Mouse (Mus musculus) thymus, postnatal 4 days (tissue): ENCODE measurements around the gene Gipc3.

Source experiments
- DNase-seq: peaks from one replicate; pipeline ENCODE4 v3.0.0; 2021

Gipc3 gene

DNA sequence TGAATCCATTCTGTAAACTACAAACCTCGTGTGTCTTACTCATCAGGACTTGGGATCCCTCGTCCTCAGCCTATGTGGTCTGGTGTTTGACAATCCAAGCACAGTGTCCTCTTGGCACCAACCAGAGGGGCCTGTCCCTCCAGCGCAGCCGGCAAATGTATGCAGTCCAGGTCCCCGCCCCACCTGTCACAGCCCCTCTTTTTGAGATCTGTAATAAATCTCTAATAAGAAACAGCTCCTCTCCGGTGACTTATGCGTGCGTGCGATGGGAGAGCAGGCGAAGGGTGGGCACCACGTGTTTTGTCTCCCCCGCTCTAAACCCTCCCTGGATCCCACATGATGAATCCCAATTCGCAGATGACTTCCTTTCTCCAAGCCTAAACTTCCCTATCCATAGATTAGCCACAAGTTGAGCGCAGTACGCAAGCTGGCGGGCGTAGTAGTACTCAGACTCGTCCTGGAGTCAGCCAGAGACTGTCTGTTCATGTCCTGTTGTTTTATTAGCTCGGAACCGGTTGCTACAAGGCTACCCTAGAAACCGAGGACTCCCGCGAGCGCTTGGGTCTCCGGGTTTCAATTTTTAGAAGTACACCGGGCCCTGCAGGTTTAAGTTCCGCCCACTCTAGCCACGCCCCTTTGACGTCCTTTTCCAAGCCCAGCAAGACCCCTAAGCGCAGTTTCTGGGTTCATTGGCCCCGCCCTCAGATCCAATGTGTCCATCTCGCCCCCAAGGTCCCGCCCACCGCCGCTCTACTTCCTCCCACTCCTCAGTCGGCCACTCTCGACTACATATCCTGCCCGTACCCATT is 23.1 kb downstream of the Gipc3 start:
- DNase-seq: peak; percentile 98

DNA sequence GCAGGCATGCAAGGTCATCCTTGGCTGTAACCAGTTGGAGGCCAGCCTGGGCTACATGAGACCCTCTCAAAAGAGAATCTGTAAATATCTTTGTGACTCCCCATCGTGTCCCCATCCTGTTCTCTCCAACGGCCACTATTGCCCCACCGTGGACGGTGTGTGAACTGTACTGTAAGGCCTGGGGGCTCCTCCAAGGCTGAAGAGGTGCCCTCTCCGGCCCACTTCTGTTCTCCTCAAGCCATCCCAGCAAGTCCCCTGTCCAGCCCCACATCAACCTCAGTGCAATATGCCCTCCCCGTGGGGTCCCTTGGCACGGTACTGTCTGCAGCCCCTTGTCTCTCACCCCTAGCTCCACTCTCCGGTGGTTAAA is 23.8 kb downstream of the Gipc3 start:
- peak; percentile 65 for DNase-seq

DNA sequence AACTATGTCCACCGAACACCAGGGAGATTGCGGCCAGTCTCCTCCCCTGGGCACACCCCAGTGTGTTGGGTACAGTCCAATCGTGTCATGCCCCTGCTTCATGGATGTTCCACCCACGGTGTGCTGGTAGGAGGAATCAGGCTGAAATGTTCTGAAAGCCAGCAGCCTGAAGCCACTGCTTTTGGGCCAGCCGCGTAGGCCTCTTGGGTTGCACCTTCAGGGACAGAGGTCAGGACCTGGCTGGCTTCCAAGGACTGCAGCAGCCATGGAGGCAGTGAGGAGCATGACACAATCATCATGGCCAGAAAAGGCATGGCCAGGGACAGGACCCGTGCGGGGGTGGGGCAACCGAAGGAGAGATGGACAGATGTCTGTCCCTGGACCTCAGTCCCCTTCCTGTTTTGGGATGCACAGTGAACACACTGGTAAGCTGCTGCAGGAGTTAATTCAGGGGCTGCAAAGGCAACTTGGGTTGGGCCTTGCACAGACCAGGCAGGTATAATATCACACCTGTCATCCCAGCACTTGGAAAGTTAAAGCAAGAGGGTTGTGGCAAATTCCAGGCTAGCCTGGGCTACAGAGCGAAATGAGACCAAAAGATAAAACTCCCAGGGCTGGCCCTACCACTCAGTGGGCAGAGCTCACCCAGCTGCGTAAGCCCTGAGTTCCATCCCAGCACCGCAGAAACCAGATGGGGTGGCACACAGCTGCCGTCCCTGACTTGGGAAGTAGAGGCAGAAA is 24.3 kb downstream of the Gipc3 start:
- DNase-seq: peak; percentile 61

DNA sequence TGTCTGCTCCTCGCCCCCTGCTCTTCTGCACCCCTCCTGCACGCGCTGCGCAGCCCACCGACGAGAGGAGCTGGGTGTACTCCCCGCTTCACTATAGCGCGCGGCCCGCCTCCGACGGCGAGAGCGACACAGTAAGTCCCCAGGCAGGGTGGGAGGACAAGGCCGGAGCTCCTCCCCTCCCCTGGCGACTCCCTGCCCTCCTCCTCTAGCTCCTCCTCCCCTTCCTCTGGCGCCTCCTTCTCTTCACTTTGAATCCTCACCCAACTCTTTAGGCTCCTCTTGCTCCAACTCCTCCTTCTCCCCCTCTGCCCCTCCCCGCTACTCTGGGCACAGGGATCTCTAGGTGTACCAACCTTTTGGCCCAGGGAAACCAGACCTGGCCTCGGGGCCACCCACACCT is 25.8 kb downstream of the Gipc3 start:
- peak; percentile 60 for DNase-seq

DNA sequence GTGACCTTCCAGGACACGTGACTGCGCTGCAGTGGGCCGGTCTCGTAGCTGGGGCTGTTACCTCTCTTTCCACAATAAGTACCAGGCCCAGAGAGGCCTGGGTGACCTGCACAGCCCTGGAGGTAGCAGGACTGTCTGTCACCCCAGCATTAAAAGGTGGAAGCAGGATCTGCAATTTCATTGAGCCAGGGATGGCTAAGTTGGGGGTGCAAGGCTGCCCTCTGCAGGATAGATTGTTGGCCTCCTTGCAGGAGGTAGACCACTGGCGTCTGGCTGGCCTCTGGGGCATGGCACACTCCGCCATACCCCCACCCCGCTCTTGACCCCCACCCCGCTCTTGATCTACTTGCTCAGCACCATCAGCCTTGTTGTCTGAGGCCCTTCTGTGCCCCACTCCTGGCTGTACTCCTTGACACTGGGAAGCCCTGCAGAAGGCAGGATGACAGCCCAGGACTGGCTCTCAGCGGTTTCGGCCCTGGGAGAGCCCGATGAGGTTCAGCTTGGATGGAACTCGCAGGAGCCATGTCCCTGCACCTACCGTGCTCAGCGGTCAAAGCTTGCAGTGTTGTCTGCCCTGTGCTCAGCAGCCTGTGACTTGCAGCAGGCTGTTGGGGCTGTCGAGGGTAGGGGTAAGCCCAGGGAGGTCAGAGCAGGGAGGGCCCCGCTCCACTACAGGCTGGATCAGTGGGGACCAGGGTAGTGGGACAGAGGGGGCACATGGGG is 26.6 kb downstream of the Gipc3 start:
- DNase-seq: peak; percentile 68

DNA sequence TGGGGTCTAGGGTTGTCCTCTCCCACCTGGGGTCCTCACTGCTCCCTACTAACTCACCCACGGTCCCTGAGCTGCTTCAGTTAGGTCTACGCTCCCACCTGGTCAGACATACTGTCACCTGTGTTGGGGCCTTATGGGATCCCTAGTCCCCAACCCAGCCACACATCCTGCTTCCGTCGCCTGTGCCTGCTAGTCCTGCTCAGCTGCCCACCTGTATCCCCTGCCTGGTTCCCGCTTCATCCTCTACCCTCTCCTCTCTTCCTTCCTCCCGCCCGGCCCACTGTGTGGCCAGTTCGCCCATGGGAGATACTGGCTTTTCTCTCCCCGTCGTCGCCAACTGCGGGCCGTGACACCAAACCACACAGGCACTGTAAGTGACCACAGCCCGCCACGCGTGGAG is 27.5 kb downstream of the Gipc3 start:
- no peak for DNase-seq

DNA sequence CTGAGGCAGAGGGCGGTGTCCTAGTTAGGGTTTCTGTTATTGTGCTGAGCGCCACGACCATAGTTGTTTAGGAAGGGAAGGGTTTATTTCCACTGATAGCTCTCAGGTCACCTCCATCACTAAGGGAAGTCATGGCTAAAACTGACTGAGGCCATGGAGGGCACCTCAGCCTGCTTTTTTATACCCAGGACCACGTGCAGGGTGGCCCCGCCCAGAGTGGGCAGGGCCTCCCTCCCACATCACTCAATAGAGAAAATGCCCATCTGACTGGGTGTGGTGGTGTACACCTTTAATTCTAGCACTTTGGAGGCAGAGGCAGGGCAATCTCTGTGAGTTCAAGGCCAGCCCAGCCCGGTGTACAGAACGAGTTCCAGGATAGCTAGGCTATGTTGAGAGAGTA is 28.9 kb downstream of the Gipc3 start:
- no peak for DNase-seq

DNA sequence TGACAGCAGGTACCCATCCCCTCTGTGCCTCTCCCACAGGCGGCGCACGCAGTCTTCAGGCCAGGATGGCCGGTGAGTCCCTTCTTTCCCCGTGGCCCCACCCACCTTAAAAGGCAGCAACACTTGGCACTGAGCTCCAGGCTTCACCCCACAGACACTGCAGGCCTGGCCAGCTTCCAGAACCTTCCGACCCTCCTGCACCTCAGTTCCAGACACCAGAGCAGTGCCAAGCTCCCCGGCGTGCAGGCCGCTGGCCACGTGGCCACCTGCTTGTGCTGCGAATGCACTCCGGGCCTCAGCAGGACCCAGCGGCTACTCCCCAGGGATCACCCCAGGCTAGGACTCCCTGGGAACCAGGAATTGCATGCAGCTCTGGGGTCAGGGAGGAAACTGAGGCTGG is 29.5 kb downstream of the Gipc3 start:
- DNase-seq: no peak

DNA sequence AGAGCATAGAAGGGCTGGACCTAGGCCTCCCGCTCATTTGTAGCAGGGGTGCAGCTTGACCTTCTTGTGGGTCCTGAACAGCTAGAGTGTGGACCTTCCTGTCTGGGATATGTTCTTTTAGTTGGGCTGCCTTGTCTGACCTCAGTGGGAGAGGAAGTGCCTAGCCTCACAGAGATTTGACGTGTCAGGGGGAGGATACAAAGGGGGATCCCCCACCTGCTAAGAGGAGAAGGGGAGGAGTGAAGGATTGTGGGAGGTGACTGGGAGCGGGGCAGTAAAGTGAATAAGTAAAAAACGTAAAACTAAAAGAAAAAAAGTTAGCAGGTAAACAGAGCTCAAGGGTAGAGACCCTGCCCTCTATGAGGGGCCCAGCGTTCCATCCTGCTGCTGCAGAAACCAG is 33.5 kb downstream of the Gipc3 start:
- no peak for DNase-seq

DNA sequence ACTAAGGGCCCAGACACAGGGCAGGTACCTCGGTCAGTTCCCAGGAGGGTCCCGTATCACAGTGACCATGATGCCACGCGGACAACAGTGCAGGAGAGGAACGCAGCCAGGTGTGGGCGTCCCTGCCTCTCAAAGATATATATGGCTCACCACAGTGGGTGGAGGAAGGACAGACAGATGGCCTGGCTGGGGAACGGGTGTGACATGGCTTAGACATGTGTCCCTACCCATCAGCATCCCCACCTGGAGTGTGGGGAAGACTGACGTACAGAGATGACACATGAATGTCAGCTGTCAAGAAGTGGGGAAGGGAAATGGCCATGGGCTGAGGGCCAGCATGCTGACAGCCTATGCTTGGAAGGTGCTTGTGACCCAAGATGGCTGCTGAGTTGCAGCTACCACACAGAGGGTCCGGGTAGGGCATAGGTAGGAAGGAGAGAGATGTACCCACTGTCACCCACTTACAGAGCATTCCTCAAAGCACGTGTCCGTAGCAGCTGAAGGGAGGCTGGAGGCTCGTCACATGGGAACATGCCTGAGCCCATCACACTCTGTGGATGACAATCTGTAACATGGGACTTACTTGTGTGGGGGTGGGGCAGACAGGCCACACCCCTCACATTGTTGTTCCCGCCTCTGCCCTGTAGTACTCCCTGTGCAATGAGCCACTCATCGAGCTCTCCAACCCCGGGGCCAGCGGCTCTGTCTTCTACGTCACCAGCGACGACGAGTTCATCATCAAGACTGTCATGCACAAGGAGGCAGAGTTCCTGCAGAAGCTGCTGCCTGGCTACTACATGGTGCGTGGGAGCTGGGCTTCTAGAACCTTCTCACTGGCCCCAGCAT is 36.0 kb downstream of the Gipc3 start:
- DNase-seq: no peak

DNA sequence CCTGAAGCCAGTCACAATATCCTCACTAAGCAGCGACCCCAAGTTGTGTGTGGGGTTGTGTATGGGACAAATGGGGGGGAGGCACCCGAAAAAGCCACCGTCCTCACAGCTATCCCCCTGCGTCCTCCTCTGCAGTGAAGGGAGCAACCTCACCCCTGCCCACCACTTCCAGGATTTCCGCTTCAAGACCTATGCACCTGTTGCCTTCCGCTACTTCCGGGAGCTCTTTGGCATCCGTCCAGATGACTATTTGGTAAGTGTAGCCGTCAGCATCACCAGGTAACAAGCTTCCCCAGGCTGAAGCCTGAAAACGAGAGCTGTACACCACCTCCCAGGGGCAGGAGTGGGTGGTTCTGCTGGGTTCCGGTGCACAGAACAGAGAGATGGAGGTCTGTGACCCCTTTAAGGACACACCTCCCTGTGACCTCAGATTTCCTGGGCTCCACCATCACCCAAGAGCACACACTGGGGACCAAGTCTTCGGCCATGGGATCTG is 36.8 kb downstream of the Gipc3 start:
- no peak for DNase-seq

DNA sequence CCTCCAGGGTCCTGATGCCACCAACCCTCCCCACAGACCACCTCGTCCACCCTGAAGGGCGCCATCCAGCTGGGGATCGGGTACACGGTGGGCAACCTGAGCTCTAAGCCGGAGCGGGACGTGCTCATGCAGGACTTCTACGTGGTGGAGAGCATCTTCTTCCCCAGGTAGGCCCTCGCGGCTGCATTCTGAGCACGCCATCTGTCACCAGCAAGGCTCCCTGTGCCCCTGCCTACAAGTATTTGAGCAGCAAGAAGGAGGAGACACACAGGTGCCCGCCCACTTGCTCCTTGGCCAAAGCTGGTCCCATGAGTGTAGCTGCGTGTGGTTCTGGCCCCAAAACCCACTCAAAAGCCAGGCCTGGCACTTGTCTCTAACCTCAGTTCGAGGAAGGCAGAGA is 37.4 kb downstream of the Gipc3 start:
- DNase-seq: no peak

DNA sequence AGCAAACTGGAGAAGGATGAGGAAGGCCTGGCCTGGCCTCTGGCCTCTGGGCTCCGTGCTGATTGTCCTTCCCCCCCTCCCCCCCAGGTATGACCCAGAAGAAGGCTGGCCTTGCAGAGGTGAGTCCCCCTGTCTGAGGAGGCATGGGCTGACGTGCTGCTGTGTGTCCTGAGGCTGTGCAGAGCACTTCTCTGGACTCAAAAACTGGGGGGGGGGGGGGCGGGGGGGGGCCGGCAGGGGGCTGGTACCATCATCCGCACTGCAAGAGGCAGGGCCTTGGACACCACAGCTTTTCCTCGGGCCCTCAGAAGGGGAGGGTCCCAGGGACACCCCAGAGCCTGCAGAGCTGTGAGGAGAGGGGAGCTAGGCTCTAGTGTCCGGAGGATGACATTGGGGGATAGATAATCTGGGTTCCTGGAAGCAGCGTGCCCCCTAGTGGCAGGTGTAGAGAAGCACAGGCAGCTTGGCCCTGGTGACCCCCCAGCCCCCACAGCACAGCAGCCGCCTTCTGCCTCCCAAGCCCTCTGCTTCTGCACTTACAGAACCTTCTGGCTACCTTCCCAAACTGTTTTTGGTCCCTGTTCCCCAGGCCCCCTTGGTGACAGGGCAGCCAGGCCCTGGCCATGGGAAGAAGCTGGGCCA is 38.3 kb downstream of the Gipc3 start:
- peak; percentile 83 for DNase-seq

DNA sequence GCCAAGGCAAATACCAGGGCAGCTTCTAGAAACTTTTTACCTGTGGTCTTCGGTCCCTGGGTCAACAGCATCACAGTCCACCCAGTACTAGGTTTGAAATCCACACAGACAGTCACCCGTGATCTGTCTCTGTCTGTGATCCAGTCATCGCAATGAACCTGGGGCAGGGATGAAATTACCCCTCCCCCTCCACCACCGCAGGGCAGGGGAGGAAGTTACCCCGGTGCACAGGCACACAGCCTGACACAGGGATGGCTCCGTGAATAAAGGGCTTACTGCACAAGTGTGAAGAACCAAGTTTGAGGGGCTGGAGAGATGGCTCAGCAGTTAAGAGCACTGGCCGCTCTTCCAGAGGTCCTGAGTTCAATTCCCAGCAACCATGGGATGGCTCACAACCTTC is 39.3 kb downstream of the Gipc3 start:
- peak; percentile 73 for DNase-seq

DNA sequence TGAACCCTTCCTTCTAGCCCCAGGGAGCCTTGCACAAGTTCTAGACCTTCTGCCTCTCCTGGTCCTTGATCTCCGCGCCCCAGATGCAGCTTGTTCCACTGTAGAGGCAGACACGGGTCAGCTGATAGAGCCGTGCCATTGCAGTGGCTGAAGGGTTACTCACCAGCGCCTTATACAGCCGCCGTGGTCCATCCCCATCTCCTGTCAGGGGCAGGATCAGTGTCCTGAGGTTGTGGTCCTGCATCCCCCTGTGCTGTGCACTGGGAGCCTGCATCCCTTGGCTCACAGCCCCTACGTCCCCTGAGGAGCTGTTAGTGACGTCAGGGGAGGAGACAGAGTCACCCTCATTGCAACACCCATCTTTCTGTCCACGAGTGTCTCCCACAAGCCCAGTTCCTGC is 39.8 kb downstream of the Gipc3 start:
- DNase-seq: peak; percentile 51

DNA sequence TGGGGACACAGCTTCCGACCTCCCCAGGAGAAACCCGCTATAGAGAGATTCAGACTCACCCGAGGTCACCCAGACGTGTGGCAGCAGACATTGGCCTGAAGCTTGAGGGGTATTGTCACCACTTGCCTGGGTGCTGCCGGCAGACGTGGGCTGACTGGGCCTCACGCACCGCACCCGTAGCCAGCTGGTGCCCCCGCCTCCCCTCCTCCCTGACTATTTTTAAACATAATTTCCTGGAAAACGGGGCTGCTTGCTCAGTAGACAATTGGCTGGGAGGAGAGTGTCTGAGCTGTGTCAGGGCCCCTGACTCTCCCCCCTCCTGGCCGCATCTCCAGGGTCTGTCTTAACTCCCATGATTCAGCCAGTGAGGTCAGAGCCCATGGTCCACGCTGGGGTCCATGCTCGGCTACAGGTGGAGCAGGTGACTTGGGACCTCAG is 40.3 kb downstream of the Gipc3 start:
- DNase-seq: peak; percentile 53

DNA sequence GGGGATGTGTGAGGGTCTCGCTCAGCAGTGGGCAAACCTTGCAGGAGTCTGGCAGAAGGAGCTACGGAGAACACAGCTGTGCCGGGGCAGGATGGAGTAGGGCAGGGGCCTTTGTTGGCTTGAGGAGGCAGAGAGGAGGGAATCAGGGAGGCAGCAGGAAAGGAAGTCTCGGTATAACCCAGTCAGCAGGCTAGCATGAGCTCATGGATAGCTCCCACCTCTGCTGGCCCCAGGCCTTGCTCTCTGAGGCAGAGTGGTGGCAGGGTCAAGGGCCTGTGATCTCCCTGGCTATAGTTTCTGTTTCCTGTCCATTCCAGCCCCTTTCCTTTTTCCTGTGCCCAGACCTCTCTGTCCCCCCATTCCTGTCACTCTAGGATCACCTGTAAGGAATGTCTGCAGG is 40.8 kb downstream of the Gipc3 start:
- DNase-seq: no peak

DNA sequence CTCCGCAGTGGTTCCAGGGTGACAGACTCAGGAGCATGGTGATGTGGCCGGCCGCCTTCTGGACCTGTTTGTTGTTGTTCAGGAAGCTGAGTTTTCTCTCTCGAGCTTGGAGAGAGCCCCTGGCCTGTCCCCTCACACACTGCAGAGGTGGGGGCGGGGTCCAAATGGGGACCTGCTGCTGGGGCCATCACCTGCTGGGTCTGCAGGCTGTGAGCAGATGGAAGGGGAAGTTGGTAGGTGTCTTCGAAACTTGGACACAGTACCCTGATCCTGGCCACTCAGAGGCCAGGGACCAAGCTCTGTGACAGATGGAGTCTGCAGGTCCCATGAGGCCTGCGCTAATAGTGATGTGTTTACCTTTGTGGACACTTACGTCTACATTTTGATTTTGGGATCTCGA is 41.7 kb downstream of the Gipc3 start:
- no peak for DNase-seq

DNA sequence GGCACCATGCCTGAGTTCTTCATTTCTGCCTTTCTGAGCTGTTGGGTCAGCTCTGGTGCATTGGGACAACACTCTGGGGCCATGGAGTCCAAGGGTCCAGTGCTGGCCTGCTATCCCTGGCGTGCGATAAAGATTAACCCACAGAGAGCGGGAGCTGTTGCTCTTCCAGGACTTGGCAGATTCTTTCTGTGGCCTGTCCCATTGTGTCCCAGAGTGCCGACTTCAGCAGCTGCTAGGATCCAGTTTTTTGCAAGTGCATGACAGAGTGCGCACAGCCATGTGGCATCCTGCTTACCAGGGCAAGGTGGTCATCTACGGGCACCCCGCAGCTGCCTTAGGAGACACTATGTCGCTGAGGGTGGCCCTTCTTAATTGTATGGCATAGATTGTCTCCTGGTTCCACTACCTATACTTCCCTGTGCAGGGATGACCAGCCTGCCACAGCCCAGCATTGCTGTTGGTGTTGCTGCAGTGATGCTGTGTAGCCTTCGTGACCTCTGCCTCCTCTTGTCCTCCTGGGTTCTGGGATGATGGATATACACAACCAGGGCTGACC is 42.6 kb downstream of the Gipc3 start:
- no peak for DNase-seq

DNA sequence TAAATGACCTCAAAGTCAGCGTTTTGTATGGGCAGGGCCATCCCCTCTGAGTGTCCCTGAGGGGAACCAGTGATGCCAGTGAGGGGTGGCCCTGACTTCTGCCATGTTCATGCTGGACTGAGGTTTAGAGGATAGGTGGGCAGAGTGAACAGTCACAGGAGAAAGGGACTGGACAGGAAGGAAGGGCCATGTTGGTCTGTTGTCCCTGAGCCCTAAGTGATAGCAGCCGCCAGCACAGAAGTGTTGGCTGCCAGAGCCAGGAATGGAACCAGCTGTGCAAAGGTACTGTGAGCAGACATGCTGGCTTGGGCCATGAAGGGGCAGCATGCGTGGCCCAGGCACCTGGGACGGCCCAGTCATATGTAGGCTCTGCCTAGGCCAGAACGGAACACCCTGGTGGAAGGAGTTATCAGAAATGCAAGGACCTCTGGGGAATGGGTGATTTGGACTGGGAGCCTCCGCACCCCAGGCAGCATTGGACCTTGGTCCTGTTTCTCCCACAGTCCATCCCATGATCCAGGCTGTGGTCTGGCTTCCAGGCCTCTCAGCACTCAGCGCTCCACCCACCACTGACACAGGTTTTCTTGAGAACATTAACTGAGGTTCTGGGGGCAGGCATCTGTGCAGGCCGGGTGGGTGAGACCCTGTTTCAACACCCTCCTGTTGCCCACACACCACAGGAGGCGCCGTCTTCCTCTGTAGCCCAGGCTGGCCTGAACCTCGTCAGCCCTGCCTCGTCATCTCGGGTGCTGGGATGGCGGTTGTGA is 43.3 kb downstream of the Gipc3 start:
- no peak for DNase-seq
